Mouse (Mus musculus) hindbrain, embryonic 14.5 days (tissue): ENCODE data around the gene Egfl6. TPM values are rescaled to one million over a fixed set of nuclear protein-coding genes. Genes with fewer than 3 reads are reported as not detected.

ENCODE experiments used
- ATAC-seq: fragments of 200-750 bp; cut with Nextera tagmentation; 2 replicates; pipeline ENCODE4 v1.8.0; 2017; ENCODE audit warnings: moderate number of reproducible peaks, mild to moderate bottlenecking, moderate TSS enrichment, moderate library complexity; ENCODE audit not compliant: low FRiP score
- DNase-seq: peaks from one replicate; pipeline ENCODE4 v3.0.0-alpha.2; 2015; ENCODE audit warnings: low spot score
- H3K27ac ChIP-seq: fragments of 300-500 bp; sonication (generic); 2 replicates; pipeline ENCODE4 v1.5.1; 2014; ENCODE audit warnings: mild to moderate bottlenecking, moderate library complexity
- H3K27me3 ChIP-seq: fragments of 300-500 bp; sonication (generic); 2 replicates; pipeline ENCODE4 v1.6.1; 2014; ENCODE audit warnings: mild to moderate bottlenecking, low read length, mixed read lengths; ENCODE audit not compliant: control insufficient read depth, insufficient read depth
- H3K36me3 ChIP-seq: fragments of 300-500 bp; sonication (generic); replicated peaks from 2 replicates; pipeline ENCODE4 v1.6.1; 2014; ENCODE audit not compliant: control insufficient read depth, insufficient read depth
- H3K4me1 ChIP-seq: fragments of 300-500 bp; sonication (generic); replicated peaks from 2 replicates; pipeline ENCODE4 v1.6.1; 2014; ENCODE audit warnings: antibody characterized with exemption, low read length, mixed read lengths; ENCODE audit not compliant: control insufficient read depth, insufficient read depth
- H3K4me2 ChIP-seq: fragments of 300-500 bp; sonication (generic); replicated peaks from 2 replicates; pipeline ENCODE4 v1.6.1; 2014; ENCODE audit warnings: mild to moderate bottlenecking, moderate library complexity
- H3K4me3 ChIP-seq: fragments of 300-500 bp; sonication (generic); replicated peaks from 2 replicates; pipeline ENCODE4 v1.5.1; 2014; ENCODE audit warnings: mild to moderate bottlenecking, low read length
- H3K9ac ChIP-seq: fragments of 300-500 bp; sonication (generic); 2 replicates; pipeline ENCODE4 v1.6.1; 2014
- H3K9me3 ChIP-seq: fragments of 300-500 bp; sonication (generic); 2 replicates; pipeline ENCODE4 v1.6.1; 2016; ENCODE audit warnings: low read length; ENCODE audit not compliant: control insufficient read depth
- WGBS: fragments of 180-500 bp; shearing (Covaris S2); extraction: QIAGEN DNeasy Blood & Tissue Kit; methylation state at CpG from one replicate; pipeline ENCODE4 v1.1.7; 2014; 5-methylcytosine and 5-hydroxymethylcytosine counted together
- polyA plus RNA-seq: library from polyadenylated mRNA; unstranded; fragments of >200 nt; fragmentation: Nextera tagmentation; extraction: Ambion mirVana; gene quantifications from 2 replicates; pipeline ENCODE4 v1.2.1, GENCODE M21; 2014

The Egfl6 gene
- polyA plus RNA-seq, 1 experiment from 2014 or later = 3.9 TPM

DNA sequence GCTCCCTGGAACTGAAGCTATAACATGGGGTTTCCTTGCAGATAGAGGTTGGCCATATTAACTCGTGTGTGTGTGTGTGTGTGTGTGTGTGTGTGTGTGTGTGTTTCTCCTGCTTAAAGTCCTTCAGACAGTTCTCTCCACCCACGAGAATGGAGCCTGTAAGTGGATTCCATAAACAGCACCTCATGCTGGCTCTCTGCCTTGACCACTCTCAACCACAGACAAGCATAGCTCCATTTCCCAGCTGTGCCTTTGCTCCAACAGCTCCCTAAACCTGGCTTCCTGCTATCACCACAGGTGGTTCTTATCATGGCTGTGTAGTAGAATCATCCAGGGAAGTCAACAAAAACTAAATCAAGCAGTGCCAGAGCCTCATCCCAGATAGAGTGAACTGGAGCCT, 81.1 kb downstream of the Egfl6 start:
- 0 out of 2 replicates have a peak, but pooled peaks cover 3% of the 10 kb centered on the region for H3K27me3 ChIP-seq
- no peaks in the 10 kb centered on the region for H3K9me3 ChIP-seq
- H3K4me1 ChIP-seq = no peaks in the 10 kb centered on the region
- no peak overlapping the region for H3K27ac ChIP-seq
- 73% methylated on average over 2 of the region's 2 CpGs for WGBS
- H3K36me3 ChIP-seq = peaks cover 6% of the 10 kb centered on the region; the same call in 1 of the 2 replicates
- no peak overlapping the region for H3K4me2 ChIP-seq
- H3K4me3 ChIP-seq = no peak overlapping the region
- H3K9ac ChIP-seq = no peak overlapping the region
- DNase-seq (no peak), ATAC-seq (no peak)

GRCm38 (mm10) chrX:166499496-166500190, 85.9 kb downstream of the Egfl6 start:
- 77% methylated on average over 1 of the region's 1 CpGs for whole genome bisulfite sequencing
- no peak overlapping the region for H3K9ac ChIP-seq
- H3K4me3 ChIP-seq = no peak overlapping the region
- peaks cover 6% of the 10 kb centered on the region; the same call in 1 of the 2 replicates for H3K36me3 ChIP-seq
- no peak for ATAC-seq
- no peak overlapping the region for H3K4me2 ChIP-seq
- H3K9me3 ChIP-seq = no peaks in the 10 kb centered on the region
- H3K27ac ChIP-seq = no peak overlapping the region
- H3K27me3 ChIP-seq = 0 out of 2 replicates have a peak, but pooled peaks cover 3% of the 10 kb centered on the region
- no peak for DNase-seq
- H3K4me1 ChIP-seq = no peaks in the 10 kb centered on the region

DNA sequence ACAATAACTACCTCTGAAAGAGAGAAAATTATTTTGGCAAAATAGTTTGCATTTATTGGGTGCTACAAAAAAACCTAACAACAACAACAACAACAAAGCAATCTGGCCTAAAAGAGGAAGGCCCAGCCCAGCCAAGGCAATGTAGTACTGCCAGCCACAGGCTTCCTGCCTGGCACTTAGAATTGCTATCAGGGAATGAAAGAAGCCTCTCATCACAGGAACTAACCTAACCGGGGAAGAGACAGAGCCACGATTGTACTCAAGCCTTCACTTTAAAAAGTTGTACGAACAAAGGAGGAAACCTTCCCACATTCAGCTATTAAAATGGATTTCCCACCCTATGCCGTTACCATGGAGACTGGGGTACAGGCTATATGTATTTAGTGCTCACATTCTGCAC, 87.7 kb downstream of the Egfl6 start:
- Histone ChIP-seq H3K9me3 (no peaks in the 10 kb centered on the region), H3K27me3 (0 out of 2 replicates have a peak, but pooled peaks cover 3% of the 10 kb centered on the region), H3K4me1 (no peaks in the 10 kb centered on the region), H3K4me2 (no peak overlapping the region), H3K36me3 (no peaks in the 10 kb centered on the region; the same call in 1 of the 2 replicates), H3K9ac (no peak overlapping the region), H3K27ac (no peak overlapping the region), H3K4me3 (no peak overlapping the region)
- no peak for DNase-seq
- WGBS = 50% methylated on average over 4 of the region's 4 CpGs
- no peak for ATAC-seq

DNA sequence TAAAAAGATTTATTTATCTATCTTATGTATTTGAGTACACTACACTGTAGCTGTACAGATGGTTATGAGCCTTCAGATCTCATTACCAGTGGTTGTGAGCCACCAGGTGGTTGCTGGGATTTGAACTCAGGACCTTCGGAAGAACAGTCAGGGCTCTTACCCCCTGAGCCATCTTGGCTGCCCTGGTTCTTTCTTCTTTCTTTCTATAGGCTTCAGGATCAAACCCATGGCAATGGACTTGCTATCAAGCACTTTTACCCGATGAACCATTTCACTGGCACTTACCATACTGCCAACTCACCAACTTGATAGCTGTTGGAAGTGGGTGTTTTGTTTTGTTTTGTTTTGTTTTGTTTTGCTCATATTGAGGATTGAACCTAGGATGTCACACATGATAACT, 90.5 kb downstream of the Egfl6 start:
- Histone ChIP-seq H3K27me3 (0 out of 2 replicates have a peak, but pooled peaks cover 3% of the 10 kb centered on the region), H3K4me1 (no peaks in the 10 kb centered on the region), H3K4me2 (no peak overlapping the region), H3K27ac (no peak overlapping the region), H3K9ac (no peak overlapping the region), H3K36me3 (no peaks in the 10 kb centered on the region), H3K9me3 (no peaks in the 10 kb centered on the region), H3K4me3 (no peak overlapping the region)
- DNase-seq (no peak), ATAC-seq (no peak)
- 93% methylated on average over 2 of the region's 2 CpGs for WGBS

- DNase-seq (peak; percentile 80), ATAC-seq (peak; percentile 99)
- Histone ChIP-seq H3K9ac (peak within 1 kb of the TSS; percentile 76), H3K9me3 (no peaks in the 10 kb centered on the region), H3K27ac (peak within 1 kb of the TSS; percentile 82), H3K4me2 (peak within 1 kb of the TSS; percentile 65), H3K4me3 (peak within 1 kb of the TSS; percentile 60), H3K36me3 (no peaks in the 10 kb centered on the region), H3K27me3 (no peaks in the 10 kb centered on the region), H3K4me1 (0 out of 2 replicates have a peak, but pooled peaks cover 6% of the 10 kb centered on the region)
- WGBS = 17% methylated on average over 33 of the region's 41 CpGs
Observed at GRCm38 (mm10) chrX:166479365-166479983, 106.0 kb downstream of the Egfl6 start, which contains the start of gene Rab9. Rab9 (minus strand) TSS chrX:166479867.

GRCm38 (mm10) chrX:166478631-166479364, 106.7 kb downstream of the Egfl6 start:
- Histone ChIP-seq H3K27me3 (no peaks in the 10 kb centered on the region), H3K27ac (peak overlapping the region; percentile 82), H3K4me1 (0 out of 2 replicates have a peak, but pooled peaks cover 6% of the 10 kb centered on the region), H3K4me3 (peak overlapping the region; percentile 60), H3K9me3 (no peaks in the 10 kb centered on the region), H3K9ac (peak overlapping the region; percentile 76), H3K4me2 (peak overlapping the region; percentile 65), H3K36me3 (no peaks in the 10 kb centered on the region)
- ATAC-seq = no peak
- DNase-seq = peak; percentile 24
- 26% methylated on average over 28 of the region's 28 CpGs for WGBS

GRCm38 (mm10) chrX:166477393-166477792, 108.1 kb downstream of the Egfl6 start:
- peak overlapping the region; percentile 4; the same call in 1 of the 2 replicates for H3K4me3 ChIP-seq
- 71% methylated on average over 6 of the region's 6 CpGs for WGBS
- ATAC-seq (no peak), DNase-seq (no peak)
- H3K27me3 ChIP-seq = no peaks in the 10 kb centered on the region
- 0 out of 2 replicates have a peak, but pooled peaks cover 6% of the 10 kb centered on the region for H3K4me1 ChIP-seq
- no peaks in the 10 kb centered on the region for H3K9me3 ChIP-seq
- H3K27ac ChIP-seq = no peak overlapping the region
- peak overlapping the region; percentile 65 for H3K4me2 ChIP-seq
- no peak overlapping the region for H3K9ac ChIP-seq
- H3K36me3 ChIP-seq = no peaks in the 10 kb centered on the region
